Mouse (Mus musculus): Measurements from ENCODE around the gene Dock1.

- no peak for TF ChIP-seq POLR2A (IDR thresholded peaks at IDR 0.05; ENCODE audit: low read depth, low read length)
- TF ChIP-seq CTCF (conservative IDR thresholded peaks at IDR 0.05; ENCODE audit: insufficient read depth, insufficient read length, low read depth, low read length): no peak
These were observed 229.0 kb downstream of the Dock1 start for GRCm38 (mm10) chr7:134899462-134899861.
